Mouse (Mus musculus): ENCODE measurements around the gene B3galt1.

The B3galt1 gene

GRCm38 (mm10) chr2:67724249-67724648 is 158.6 kb downstream of the B3galt1 start:
- DNase-seq (ENCODE audit: extremely low read depth, low read depth) = no peak

- no peak for DNase-seq (ENCODE audit: extremely low read depth, low read depth)
Measured at GRCm38 (mm10) chr2:67730771-67731170, 165.1 kb downstream of the B3galt1 start.

- DNase-seq (ENCODE audit: extremely low read depth, low read depth) = no peak
Measured at GRCm38 (mm10) chr2:67751585-67751984, 185.9 kb downstream of the B3galt1 start.

GRCm38 (mm10) chr2:67756507-67756906 is 190.8 kb downstream of the B3galt1 start:
- no peak for DNase-seq (ENCODE audit: extremely low read depth, low read depth)

- DNase-seq (ENCODE audit: extremely low read depth, low read depth) = no peak
Measured at GRCm38 (mm10) chr2:67787536-67787935, 221.9 kb downstream of the B3galt1 start.

- no peak for DNase-seq (ENCODE audit: extremely low read depth, low read depth)
Measured at GRCm38 (mm10) chr2:67797561-67797960, 231.9 kb downstream of the B3galt1 start.

GRCm38 (mm10) chr2:67799981-67800380 is 234.3 kb downstream of the B3galt1 start:
- DNase-seq (ENCODE audit: extremely low read depth, low read depth) = no peak

GRCm38 (mm10) chr2:67816149-67816548 is 250.5 kb downstream of the B3galt1 start:
- no peak for DNase-seq (ENCODE audit: extremely low read depth, low read depth)

GRCm38 (mm10) chr2:67818014-67818413 is 252.3 kb downstream of the B3galt1 start:
- no peak for DNase-seq (ENCODE audit: extremely low read depth, low read depth)

GRCm38 (mm10) chr2:67822360-67822759 is 256.7 kb downstream of the B3galt1 start:
- no peak for DNase-seq (ENCODE audit: extremely low read depth, low read depth)

- no peak for DNase-seq (ENCODE audit: extremely low read depth, low read depth)
Measured at GRCm38 (mm10) chr2:67827697-67828096, 262.0 kb downstream of the B3galt1 start.

- peak; percentile 68 for DNase-seq (ENCODE audit: extremely low read depth, low read depth)
Measured at GRCm38 (mm10) chr2:67829055-67829915, 263.6 kb downstream of the B3galt1 start.

- DNase-seq (ENCODE audit: extremely low read depth, low read depth) = no peak
Measured at GRCm38 (mm10) chr2:67847806-67848205, 282.1 kb downstream of the B3galt1 start.

GRCm38 (mm10) chr2:67850725-67851124 is 285.1 kb downstream of the B3galt1 start:
- no peak for DNase-seq (ENCODE audit: extremely low read depth, low read depth)

- no peak for DNase-seq (ENCODE audit: extremely low read depth, low read depth)
Measured at GRCm38 (mm10) chr2:67858340-67858739, 292.7 kb downstream of the B3galt1 start.

- no peak for DNase-seq (ENCODE audit: extremely low read depth, low read depth)
Measured at GRCm38 (mm10) chr2:67859004-67859403, 293.3 kb downstream of the B3galt1 start.

- DNase-seq (ENCODE audit: extremely low read depth, low read depth) = no peak
Measured at GRCm38 (mm10) chr2:67873368-67873767, 307.7 kb downstream of the B3galt1 start.

GRCm38 (mm10) chr2:67879836-67880235 is 314.2 kb downstream of the B3galt1 start:
- no peak for DNase-seq (ENCODE audit: extremely low read depth, low read depth)

GRCm38 (mm10) chr2:67881713-67882281 is 316.1 kb downstream of the B3galt1 start:
- DNase-seq (ENCODE audit: extremely low read depth, low read depth) = no peak

- no peak for DNase-seq (ENCODE audit: extremely low read depth, low read depth)
Measured at GRCm38 (mm10) chr2:67897956-67898689, 332.5 kb downstream of the B3galt1 start.

GRCm38 (mm10) chr2:67901574-67901973 is 335.9 kb downstream of the B3galt1 start:
- DNase-seq (ENCODE audit: extremely low read depth, low read depth) = no peak

GRCm38 (mm10) chr2:67902651-67903292 is 337.1 kb downstream of the B3galt1 start:
- DNase-seq (ENCODE audit: extremely low read depth, low read depth) = no peak

Data from MEL-GATA-1-ER (cell line).